Mouse (Mus musculus) ES-Bruce4 (cell line): ENCODE results near the gene Gm1123.
A peak's percentile ranks its signal among the peaks of the same experiment; 100 is the strongest.

Experiments used
- CTCF ChIP-seq: IDR thresholded peaks from one replicate; pipeline ENCODE4 v1.8.1; 2011; ENCODE audit warnings: low read depth, low read length
- EP300 ChIP-seq: IDR thresholded peaks from 2 replicates; pipeline ENCODE4 v1.6.1; 2011; ENCODE audit warnings: low read depth, low read length; ENCODE audit not compliant: insufficient read depth

- TF ChIP-seq EP300 (no peak), CTCF (peak; percentile 64)
Observed at GRCm38 (mm10) chr9:98976520-98976919, 59.0 kb downstream of the Gm1123 start.
